Mouse (Mus musculus) kidney, postnatal 0 days (tissue): ENCODE measurements around the gene Pip4k2a. TPM values are rescaled to one million over a fixed set of nuclear protein-coding genes. Genes with fewer than 3 reads are reported as not detected.

Experiments
- ATAC-seq: fragments of 200-750 bp; cut with Nextera tagmentation; replicated peaks from 2 replicates; pipeline ENCODE4 v1.8.0; 2017; ENCODE audit warnings: low read depth, moderate number of reproducible peaks, moderate TSS enrichment, moderate library complexity; ENCODE audit not compliant: low FRiP score
- DNase-seq: peaks from one replicate; pipeline ENCODE4 v3.0.0-alpha.2; 2016; ENCODE audit warnings: low spot score
- H3K27ac ChIP-seq: fragments of 300-500 bp; sonication (generic); 2 replicates; pipeline ENCODE4 v1.5.1; 2014; ENCODE audit warnings: mild to moderate bottlenecking
- H3K27me3 ChIP-seq: fragments of 300-500 bp; sonication (generic); 2 replicates; pipeline ENCODE4 v1.6.1; 2014; ENCODE audit warnings: low read length, mixed read lengths; ENCODE audit not compliant: insufficient read depth
- H3K36me3 ChIP-seq: fragments of 300-500 bp; sonication (generic); 2 replicates; pipeline ENCODE4 v1.6.1; 2014; ENCODE audit warnings: low read length, mixed read lengths; ENCODE audit not compliant: insufficient read depth
- H3K4me1 ChIP-seq: fragments of 300-500 bp; sonication (generic); replicated peaks from 2 replicates; pipeline ENCODE4 v1.6.1; 2014; ENCODE audit warnings: antibody characterized with exemption, low read length, mixed read lengths; ENCODE audit not compliant: insufficient read depth
- H3K4me2 ChIP-seq: fragments of 300-500 bp; sonication (generic); 2 replicates; pipeline ENCODE4 v1.6.1; 2014; ENCODE audit warnings: mild to moderate bottlenecking, low read length, moderate library complexity, mixed read lengths
- H3K4me3 ChIP-seq: fragments of 300-500 bp; sonication (generic); replicated peaks from 2 replicates; pipeline ENCODE4 v1.5.1; 2014; ENCODE audit warnings: low read depth, low read length
- H3K9ac ChIP-seq: fragments of 300-500 bp; sonication (generic); 2 replicates; pipeline ENCODE4 v1.6.1; 2014; ENCODE audit warnings: low read depth, low read length
- H3K9me3 ChIP-seq: fragments of 300-500 bp; sonication (generic); replicated peaks from 2 replicates; pipeline ENCODE4 v1.6.1; 2016; ENCODE audit warnings: low read length, inconsistent platforms, mixed read lengths
- CTCF ChIP-seq: IDR thresholded peaks from 2 replicates; pipeline ENCODE4 v1.5.1; 2016; ENCODE audit warnings: antibody characterized with exemption, low read depth, mild to moderate bottlenecking, moderate library complexity
- WGBS: fragments of 180-500 bp; shearing (Covaris S2); extraction: QIAGEN DNeasy Blood & Tissue Kit; methylation state at CpG from one replicate; pipeline ENCODE4 v1.1.7; 2014; 5-methylcytosine and 5-hydroxymethylcytosine counted together
- polyA plus RNA-seq: library from polyadenylated mRNA; unstranded; fragments of >200 nt; fragmentation: Nextera tagmentation; extraction: Ambion mirVana; gene quantifications from 2 replicates; pipeline ENCODE4 v1.2.1, GENCODE M21; 2015

The Pip4k2a gene
- polyA plus RNA-seq, 1 experiment from 2014 or later, result 8.7 TPM

- Histone ChIP-seq H3K27ac (peak overlapping the region; percentile 47; the same call in 1 of the 2 replicates), H3K36me3 (no peaks in the 10 kb centered on the region), H3K27me3 (no peaks in the 10 kb centered on the region), H3K4me3 (no peak overlapping the region), H3K9ac (no peak overlapping the region), H3K4me1 (peaks cover 31% of the 10 kb centered on the region), H3K4me2 (no peak overlapping the region), H3K9me3 (no peaks in the 10 kb centered on the region)
- TF ChIP-seq CTCF, result no peak
- DNase-seq (peak; percentile 71), ATAC-seq (no peak)
- WGBS, result 25% methylated on average over 2 of the region's 2 CpGs
Observed at GRCm38 (mm10) chr2:18920461-18920877, 77.5 kb downstream of the Pip4k2a start.

GRCm38 (mm10) chr2:18919797-18920354, 78.0 kb downstream of the Pip4k2a start:
- no peak overlapping the region for H3K9ac ChIP-seq
- WGBS, result 24% methylated on average over 5 of the region's 5 CpGs
- H3K9me3 ChIP-seq, result no peaks in the 10 kb centered on the region
- no peak for TF ChIP-seq CTCF
- H3K4me1 ChIP-seq, result peaks cover 31% of the 10 kb centered on the region
- H3K36me3 ChIP-seq, result no peaks in the 10 kb centered on the region
- peak; percentile 71 for ATAC-seq
- no peaks in the 10 kb centered on the region for H3K27me3 ChIP-seq
- H3K4me3 ChIP-seq, result no peak overlapping the region
- DNase-seq, result peak; percentile 61
- no peak overlapping the region for H3K4me2 ChIP-seq
- peak overlapping the region; percentile 47 for H3K27ac ChIP-seq

GRCm38 (mm10) chr2:18917838-18918237, 80.1 kb downstream of the Pip4k2a start:
- H3K4me1 ChIP-seq, result peaks cover 35% of the 10 kb centered on the region
- 81% methylated on average over 2 of the region's 2 CpGs for WGBS

GRCm38 (mm10) chr2:18917380-18917750, 80.6 kb downstream of the Pip4k2a start:
- H3K4me1 ChIP-seq, result peaks cover 35% of the 10 kb centered on the region
- WGBS, result 95% methylated on average over 1 of the region's 1 CpGs

More at GRCm38 (mm10) chr2:18917838-18918237, 80.1 kb downstream of the Pip4k2a start:
- no peak for TF ChIP-seq CTCF
- ATAC-seq, result no peak
- no peak for DNase-seq
- H3K27me3 ChIP-seq, result no peaks in the 10 kb centered on the region
- no peak overlapping the region for H3K27ac ChIP-seq
- H3K4me3 ChIP-seq, result no peak overlapping the region
- no peaks in the 10 kb centered on the region for H3K36me3 ChIP-seq
- H3K9me3 ChIP-seq, result no peaks in the 10 kb centered on the region
- no peak overlapping the region for H3K4me2 ChIP-seq
- H3K9ac ChIP-seq, result no peak overlapping the region

GRCm38 (mm10) chr2:18916615-18917379, 81.1 kb downstream of the Pip4k2a start:
- H3K27ac ChIP-seq, result 0 out of 2 replicates have a peak overlapping the region, but pooled peaks have one; percentile 8
- H3K4me3 ChIP-seq, result no peak overlapping the region
- WGBS, result 80% methylated on average over 14 of the region's 14 CpGs
- ATAC-seq, result no peak
- no peak overlapping the region for H3K4me2 ChIP-seq
- no peaks in the 10 kb centered on the region for H3K9me3 ChIP-seq
- H3K9ac ChIP-seq, result no peak overlapping the region
- H3K36me3 ChIP-seq, result no peaks in the 10 kb centered on the region
- TF ChIP-seq CTCF, result no peak
- no peaks in the 10 kb centered on the region for H3K27me3 ChIP-seq
- peaks cover 35% of the 10 kb centered on the region for H3K4me1 ChIP-seq
- no peak for DNase-seq

More at GRCm38 (mm10) chr2:18917380-18917750, 80.6 kb downstream of the Pip4k2a start:
- no peak overlapping the region for H3K4me3 ChIP-seq
- H3K9ac ChIP-seq, result no peak overlapping the region
- DNase-seq (no peak), ATAC-seq (no peak)
- no peaks in the 10 kb centered on the region for H3K27me3 ChIP-seq
- TF ChIP-seq CTCF, result no peak
- no peak overlapping the region for H3K4me2 ChIP-seq
- no peaks in the 10 kb centered on the region for H3K36me3 ChIP-seq
- H3K9me3 ChIP-seq, result no peaks in the 10 kb centered on the region
- no peak overlapping the region for H3K27ac ChIP-seq

GRCm38 (mm10) chr2:18916042-18916407, 81.9 kb downstream of the Pip4k2a start:
- no peak overlapping the region for H3K9ac ChIP-seq
- ATAC-seq (no peak), DNase-seq (no peak)
- H3K27me3 ChIP-seq, result no peaks in the 10 kb centered on the region
- H3K9me3 ChIP-seq, result no peaks in the 10 kb centered on the region
- H3K4me3 ChIP-seq, result no peak overlapping the region
- peak overlapping the region; percentile 8; the same call in 1 of the 2 replicates for H3K27ac ChIP-seq
- H3K4me1 ChIP-seq, result peaks cover 35% of the 10 kb centered on the region
- H3K4me2 ChIP-seq, result no peak overlapping the region
- no peak for TF ChIP-seq CTCF
- H3K36me3 ChIP-seq, result no peaks in the 10 kb centered on the region
- WGBS, result 46% methylated on average over 2 of the region's 2 CpGs
